Mouse (Mus musculus) spleen, adult 2 months (tissue): ENCODE data around the gene Ddx24.

ENCODE experiments used
- CTCF ChIP-seq: fragments of 200-500 bp; IDR thresholded peaks from 2 replicates; pipeline ENCODE4 v1.5.1; 2011; ENCODE audit warnings: mild to moderate bottlenecking, inconsistent platforms; ENCODE audit not compliant: insufficient read depth, insufficient read length, insufficient replicate concordance; ENCODE audit errors: extremely low read depth
- POLR2A ChIP-seq: fragments of 200-500 bp; IDR thresholded peaks from 2 replicates; pipeline ENCODE4 v1.6.1; 2011; ENCODE audit warnings: low read depth, low read length, inconsistent platforms

DNA sequence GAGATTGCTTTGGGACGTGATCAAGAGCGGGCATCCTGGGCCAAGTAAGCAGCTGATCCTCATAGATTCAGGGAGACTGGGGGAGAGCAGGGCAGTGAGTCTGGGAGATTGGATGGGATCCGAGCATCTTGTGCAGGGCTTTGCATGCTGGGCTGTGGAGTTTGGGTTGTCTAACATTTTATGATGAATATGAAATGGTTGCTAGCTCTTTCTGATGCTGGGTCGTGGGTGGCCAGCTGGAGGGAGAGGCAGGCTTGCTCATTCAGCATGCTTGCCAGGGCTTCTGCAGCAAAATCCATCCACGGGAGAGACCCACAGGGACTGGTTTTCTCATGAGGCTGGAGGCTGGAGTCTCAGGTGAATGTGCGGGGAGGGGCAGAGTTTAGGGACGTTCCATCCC, 34.5 kb downstream of the Ddx24 start:
- TF ChIP-seq CTCF: no peak
- no peak for TF ChIP-seq POLR2A
